Mouse (Mus musculus) stomach, embryonic 15.5 days (tissue): ENCODE measurements at regions not wholly inside any gene's neighbourhood (a gene's known extent, or its start where the extent isn't known, plus 50 kb on each side); places are given as distances from the start of the nearest gene placed in this dataset. TPM values are rescaled to one million over a fixed set of nuclear protein-coding genes. Genes with fewer than 3 reads are reported as not detected.

ENCODE experiments used
- ATAC-seq: fragments of 200-750 bp; cut with Nextera tagmentation; 2 replicates; pipeline ENCODE4 v1.8.0; 2017; ENCODE audit warnings: low read depth, moderate number of reproducible peaks, moderate TSS enrichment; ENCODE audit not compliant: insufficient read depth, low FRiP score
- H3K27ac ChIP-seq: fragments of 300-500 bp; sonication (generic); 2 replicates; pipeline ENCODE4 v1.5.1; 2015; ENCODE audit warnings: mild to moderate bottlenecking, inconsistent platforms
- H3K27me3 ChIP-seq: fragments of 300-500 bp; sonication (generic); replicated peaks from 2 replicates; pipeline ENCODE4 v1.6.1; 2015; ENCODE audit warnings: inconsistent platforms
- H3K36me3 ChIP-seq: fragments of 300-500 bp; sonication (generic); 2 replicates; pipeline ENCODE4 v1.6.1; 2015; ENCODE audit warnings: inconsistent platforms
- H3K4me1 ChIP-seq: fragments of 300-500 bp; sonication (generic); 2 replicates; pipeline ENCODE4 v1.6.1; 2015; ENCODE audit warnings: inconsistent platforms
- H3K4me2 ChIP-seq: fragments of 300-500 bp; sonication (generic); 2 replicates; pipeline ENCODE4 v1.6.1; 2015; ENCODE audit warnings: mild to moderate bottlenecking, inconsistent platforms
- H3K4me3 ChIP-seq: fragments of 300-500 bp; sonication (generic); replicated peaks from 2 replicates; pipeline ENCODE4 v1.5.1; 2015; ENCODE audit warnings: inconsistent platforms
- H3K9ac ChIP-seq: fragments of 300-500 bp; sonication (generic); 2 replicates; pipeline ENCODE4 v1.6.1; 2015; ENCODE audit warnings: inconsistent platforms
- H3K9me3 ChIP-seq: fragments of 300-500 bp; sonication (generic); 2 replicates; pipeline ENCODE4 v1.6.1; 2016; ENCODE audit warnings: inconsistent platforms
- WGBS: fragments of 180-500 bp; shearing (Covaris S2); methylation state at CpG from one replicate; pipeline ENCODE4 v1.1.7; 2015; 5-methylcytosine and 5-hydroxymethylcytosine counted together
- microRNA counts: library from miRNA; unstranded; fragments of <30 nt; microRNA quantifications from one replicate; lab custom pipeline; 2016
- microRNA-seq: library from miRNA; unstranded; fragments of <30 nt; microRNA quantifications from one replicate; pipeline ENCODE4, GENCODE M21; 2016

DNA sequence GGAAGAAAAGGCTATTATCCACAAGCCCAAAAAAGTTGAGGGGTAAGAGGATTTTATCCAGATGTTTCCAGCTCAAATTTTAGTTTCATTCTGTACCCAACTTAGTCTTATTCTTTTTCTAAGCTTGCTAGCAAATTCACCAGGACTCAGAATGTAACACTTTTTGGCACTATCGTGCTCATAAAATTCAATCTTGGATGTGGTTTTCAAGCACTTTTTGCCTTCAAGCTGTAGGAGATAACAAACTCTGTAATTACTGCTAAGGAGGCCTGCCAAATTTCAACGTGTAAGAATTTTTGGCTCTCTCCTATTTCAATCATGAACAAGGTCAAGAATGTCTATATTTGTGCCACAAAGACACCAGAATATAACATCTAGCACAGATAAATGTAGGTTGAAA lies 115.7 kb upstream of the Ell2 start:
- no peaks in the 10 kb centered on the region for H3K4me1 ChIP-seq
- 47% methylated on average over 2 of the region's 2 CpGs for WGBS

DNA sequence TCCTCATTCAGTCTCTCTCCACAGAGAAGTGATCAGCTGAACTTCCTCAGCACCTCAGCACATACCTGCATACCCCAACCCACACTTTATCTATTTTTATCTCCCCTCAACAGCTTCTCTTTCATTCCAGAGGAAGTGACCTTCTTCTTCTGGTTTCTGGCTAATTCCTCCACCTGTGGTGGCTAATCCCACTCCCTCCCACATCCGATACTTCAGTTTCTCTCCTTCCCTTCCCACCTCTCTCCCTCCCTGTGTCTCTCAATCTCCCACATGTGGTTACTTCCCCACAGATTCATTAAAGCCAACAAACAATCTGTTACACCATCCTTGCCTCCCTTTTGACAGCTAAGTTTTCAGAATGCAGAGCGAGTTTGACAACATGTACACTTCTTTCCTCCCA lies 109.7 kb upstream of the Ell2 start:
- no peaks in the 10 kb centered on the region for H3K27me3 ChIP-seq
- H3K9ac ChIP-seq = no peak overlapping the region
- no peaks in the 10 kb centered on the region for H3K36me3 ChIP-seq
- H3K4me3 ChIP-seq = no peak overlapping the region
- WGBS = 83% methylated on average over 2 of the region's 2 CpGs
- H3K4me2 ChIP-seq = no peak overlapping the region
- ATAC-seq = no peak
- no peaks in the 10 kb centered on the region for H3K9me3 ChIP-seq
- H3K4me1 ChIP-seq = no peaks in the 10 kb centered on the region
- H3K27ac ChIP-seq = no peak overlapping the region

More for the DNA sequence above, 115.7 kb upstream of the Ell2 start:
- no peak overlapping the region for H3K4me2 ChIP-seq
- H3K27me3 ChIP-seq = no peaks in the 10 kb centered on the region
- no peaks in the 10 kb centered on the region for H3K9me3 ChIP-seq
- H3K9ac ChIP-seq = no peak overlapping the region
- no peaks in the 10 kb centered on the region for H3K36me3 ChIP-seq
- ATAC-seq = no peak
- H3K4me3 ChIP-seq = no peak overlapping the region
- no peak overlapping the region for H3K27ac ChIP-seq

- no peak for ATAC-seq
- Histone ChIP-seq H3K9me3 (no peaks in the 10 kb centered on the region), H3K4me1 (no peaks in the 10 kb centered on the region), H3K27ac (no peak overlapping the region), H3K4me2 (no peak overlapping the region), H3K36me3 (no peaks in the 10 kb centered on the region), H3K9ac (no peak overlapping the region), H3K4me3 (no peak overlapping the region), H3K27me3 (no peaks in the 10 kb centered on the region)
These were observed 108.4 kb upstream of the Ell2 start for GRCm38 (mm10) chr13:75598186-75598585.

DNA sequence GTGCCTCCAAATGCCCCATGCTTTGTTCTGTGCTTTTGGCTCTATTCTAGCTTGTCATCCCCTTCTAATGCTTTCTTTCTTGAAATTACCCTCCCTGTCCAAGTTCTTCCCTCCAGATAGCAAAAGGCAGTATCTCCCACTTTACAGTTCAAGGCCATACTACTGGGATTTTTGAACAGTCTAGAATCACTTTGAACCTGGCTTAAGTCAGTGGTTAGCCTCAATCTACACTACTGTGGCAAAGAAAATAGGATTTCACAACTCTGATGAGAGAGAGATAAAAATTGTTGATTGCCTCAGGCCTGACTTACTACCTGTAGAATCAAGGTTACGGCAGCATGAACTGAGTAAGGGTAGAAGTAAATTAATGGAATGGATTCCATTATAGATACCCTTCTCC lies 107.9 kb upstream of the Ell2 start:
- Histone ChIP-seq H3K9me3 (no peaks in the 10 kb centered on the region), H3K36me3 (no peaks in the 10 kb centered on the region), H3K4me2 (no peak overlapping the region), H3K4me3 (no peak overlapping the region), H3K4me1 (no peaks in the 10 kb centered on the region), H3K27ac (no peak overlapping the region), H3K9ac (no peak overlapping the region), H3K27me3 (no peaks in the 10 kb centered on the region)
- ATAC-seq = no peak
- 88% methylated on average over 1 of the region's 1 CpGs for WGBS

GRCm38 (mm10) chr13:75623229-75623628 lies 83.3 kb upstream of the Ell2 start:
- Histone ChIP-seq H3K27ac (no peak overlapping the region), H3K4me3 (no peak overlapping the region), H3K9ac (no peak overlapping the region), H3K4me2 (no peak overlapping the region), H3K27me3 (no peaks in the 10 kb centered on the region), H3K9me3 (no peaks in the 10 kb centered on the region), H3K36me3 (no peaks in the 10 kb centered on the region), H3K4me1 (no peaks in the 10 kb centered on the region)
- whole genome bisulfite sequencing = 78% methylated on average over 3 of the region's 3 CpGs
- ATAC-seq = no peak

- Histone ChIP-seq H3K9me3 (no peaks in the 10 kb centered on the region), H3K27me3 (no peaks in the 10 kb centered on the region), H3K4me3 (no peak overlapping the region), H3K4me2 (no peak overlapping the region), H3K27ac (no peak overlapping the region), H3K4me1 (no peaks in the 10 kb centered on the region), H3K36me3 (no peaks in the 10 kb centered on the region), H3K9ac (no peak overlapping the region)
- ATAC-seq = no peak
- WGBS = 75% methylated on average over 1 of the region's 1 CpGs
These were observed 79.2 kb upstream of the Ell2 start for GRCm38 (mm10) chr13:75627405-75627804.

- 79% methylated on average over 1 of the region's 1 CpGs for whole genome bisulfite sequencing
- H3K27me3 ChIP-seq = no peaks in the 10 kb centered on the region
- no peaks in the 10 kb centered on the region for H3K36me3 ChIP-seq
- no peaks in the 10 kb centered on the region for H3K9me3 ChIP-seq
- H3K4me1 ChIP-seq = no peaks in the 10 kb centered on the region
- H3K4me3 ChIP-seq = no peak overlapping the region
- no peak overlapping the region for H3K4me2 ChIP-seq
- ATAC-seq = no peak
- H3K27ac ChIP-seq = no peak overlapping the region
- no peak overlapping the region for H3K9ac ChIP-seq
These were observed 75.5 kb upstream of the Ell2 start for GRCm38 (mm10) chr13:75631048-75631447.

- Histone ChIP-seq H3K27me3 (no peaks in the 10 kb centered on the region), H3K36me3 (no peaks in the 10 kb centered on the region), H3K4me1 (no peaks in the 10 kb centered on the region), H3K4me2 (no peak overlapping the region), H3K4me3 (no peak overlapping the region), H3K9ac (no peak overlapping the region), H3K27ac (no peak overlapping the region), H3K9me3 (no peaks in the 10 kb centered on the region)
- 32% methylated on average over 1 of the region's 1 CpGs for WGBS
- ATAC-seq = no peak
These were observed 59.0 kb upstream of the Ell2 start for GRCm38 (mm10) chr13:75647513-75647912.

DNA sequence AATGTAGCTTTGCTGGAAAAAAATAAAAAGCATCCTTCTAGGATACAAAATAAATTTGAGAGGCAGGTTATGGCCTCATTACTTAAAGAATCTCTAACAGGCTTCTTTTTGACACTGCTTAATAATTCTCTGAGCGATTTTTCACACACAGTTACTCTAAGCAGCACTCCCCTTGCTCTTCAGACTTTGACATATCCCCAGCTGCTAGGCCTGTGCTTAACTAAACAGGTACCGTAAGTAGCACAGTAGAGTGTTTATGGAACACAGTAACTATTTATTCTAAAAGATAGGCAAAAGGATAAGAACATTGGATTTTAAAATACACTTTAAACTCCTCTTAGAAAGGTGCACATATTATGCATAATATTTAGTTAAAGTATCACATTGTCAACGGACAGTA lies 54.6 kb upstream of the Ell2 start:
- WGBS = 44% methylated on average over 3 of the region's 3 CpGs
- ATAC-seq = no peak

GRCm38 (mm10) chr13:75652966-75653365 lies 53.6 kb upstream of the Ell2 start:
- WGBS = 64% methylated on average over 2 of the region's 2 CpGs
- Histone ChIP-seq H3K27ac (no peak overlapping the region), H3K9me3 (no peaks in the 10 kb centered on the region), H3K4me3 (no peak overlapping the region), H3K4me1 (no peaks in the 10 kb centered on the region), H3K36me3 (no peaks in the 10 kb centered on the region), H3K9ac (no peak overlapping the region), H3K4me2 (no peak overlapping the region), H3K27me3 (no peaks in the 10 kb centered on the region)
- no peak for ATAC-seq

More for the DNA sequence above, 54.6 kb upstream of the Ell2 start:
- H3K9me3 ChIP-seq = no peaks in the 10 kb centered on the region
- H3K36me3 ChIP-seq = no peaks in the 10 kb centered on the region
- no peak overlapping the region for H3K4me3 ChIP-seq
- H3K4me2 ChIP-seq = no peak overlapping the region
- H3K27me3 ChIP-seq = no peaks in the 10 kb centered on the region
- no peak overlapping the region for H3K27ac ChIP-seq
- no peak overlapping the region for H3K9ac ChIP-seq
- H3K4me1 ChIP-seq = no peaks in the 10 kb centered on the region

MicroRNAs in the stretch of these regions (microRNA counts, 519-probe panel; counts per million panel counts)
- microRNA mmu-miR-682 (lab: Ali Mortazavi, UCI) = 2,304 counts per million, percentile 44 among the panel's probes with 10 or more counts

Small RNA genes lying in the stretch of these regions (microRNA-seq; reads per million reads assigned to microRNA genes)
- gene Mir682 = not detected
